Mouse (Mus musculus): ENCODE measurements around the gene Gpr68.

Gpr68 gene

DNA sequence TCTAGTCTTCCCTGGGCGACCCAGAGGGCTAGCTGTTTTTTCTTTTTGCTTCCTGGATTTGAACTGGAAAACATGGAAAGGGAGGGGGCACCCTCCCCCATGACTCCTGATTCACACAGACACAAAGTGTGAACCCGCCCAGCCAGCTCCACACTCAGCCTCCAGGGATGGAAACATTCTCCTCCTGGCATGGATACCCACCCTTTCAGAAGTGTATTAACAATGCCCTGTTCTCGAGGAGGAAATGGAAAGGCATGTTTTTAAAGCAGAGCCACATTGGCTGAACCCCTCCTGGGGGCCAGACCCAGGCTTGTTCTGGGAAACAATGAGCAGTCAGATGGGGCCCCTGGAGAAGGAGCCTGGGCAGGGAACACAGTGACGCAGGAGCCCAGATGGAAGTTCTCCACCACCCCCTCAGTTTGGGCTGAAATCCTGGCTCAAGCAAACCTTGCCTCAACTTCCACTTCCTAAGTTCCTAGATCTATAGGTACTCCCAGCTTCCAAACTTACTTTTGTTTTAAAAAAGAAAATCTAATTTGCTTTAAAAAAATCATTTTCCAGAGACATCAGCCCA, 39.9 kb downstream of the Gpr68 start:
- DNase-seq (ENCODE audit: low read depth), result no peak

DNA sequence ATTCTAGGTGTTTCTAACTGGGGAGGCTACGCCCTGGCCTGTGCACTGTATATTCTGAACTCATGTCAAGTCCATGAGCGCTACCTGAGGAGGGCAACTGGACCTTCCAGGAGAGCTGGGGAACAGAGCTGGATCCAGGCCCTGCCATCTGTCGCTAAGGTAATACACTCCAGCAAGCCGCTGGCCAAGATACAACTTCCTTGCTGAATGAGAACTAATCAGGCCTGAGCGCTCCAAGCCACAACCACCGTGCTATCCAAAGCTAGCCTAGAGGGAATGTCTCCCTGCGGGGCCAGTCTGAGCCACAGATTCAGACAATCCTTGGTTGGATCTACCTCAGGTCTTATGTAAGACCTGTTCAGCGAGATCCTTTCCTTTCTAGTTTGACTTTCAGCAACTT, 40.9 kb downstream of the Gpr68 start:
- no peak for DNase-seq (ENCODE audit: low read depth)

DNA sequence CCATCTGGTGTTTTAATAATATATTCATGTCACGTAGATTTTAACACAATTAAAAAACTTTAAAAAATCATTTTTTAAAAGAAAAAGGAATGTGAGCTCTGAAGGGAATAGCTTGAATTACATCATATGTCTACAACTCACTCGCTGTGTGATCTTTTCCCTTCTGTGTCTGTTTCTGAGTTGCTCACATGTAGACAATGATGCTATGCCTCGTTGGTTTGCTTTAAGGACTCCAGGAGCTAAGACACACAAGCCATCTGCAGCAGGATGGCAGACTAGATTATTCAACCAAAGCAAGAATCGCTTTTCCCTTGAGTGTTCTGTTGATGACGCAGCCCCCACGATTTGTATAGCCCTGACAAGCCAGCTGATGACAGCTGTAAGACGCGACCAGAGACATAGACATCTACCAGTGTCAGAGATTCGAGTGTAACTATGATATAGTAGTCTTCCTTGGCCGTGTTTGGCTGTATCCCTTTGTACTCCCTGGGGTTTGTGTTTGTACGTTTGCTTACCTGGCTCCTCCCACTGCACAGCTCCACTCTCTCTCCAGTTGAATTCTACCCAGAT, 42.4 kb downstream of the Gpr68 start:
- no peak for DNase-seq (ENCODE audit: low read depth)

DNA sequence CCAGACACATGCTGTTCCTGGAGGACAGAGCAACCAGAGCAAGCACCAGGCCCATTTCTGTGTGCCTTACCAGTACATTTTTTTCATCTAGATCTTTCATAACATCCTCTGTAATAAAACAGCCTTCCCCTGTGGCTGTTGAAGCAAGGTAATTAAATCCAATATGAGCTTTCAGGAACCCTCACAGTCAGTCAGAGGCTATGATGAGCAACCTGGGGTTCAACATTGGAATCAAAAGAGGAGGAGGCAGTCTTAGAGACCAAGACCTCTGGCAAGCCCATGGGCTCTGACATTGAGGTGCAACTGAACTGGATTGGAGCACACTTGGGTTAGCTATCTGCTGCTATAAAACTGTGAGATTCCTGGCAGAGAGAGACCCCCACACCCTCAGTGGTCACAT, 42.9 kb downstream of the Gpr68 start:
- no peak for DNase-seq (ENCODE audit: low read depth)

DNA sequence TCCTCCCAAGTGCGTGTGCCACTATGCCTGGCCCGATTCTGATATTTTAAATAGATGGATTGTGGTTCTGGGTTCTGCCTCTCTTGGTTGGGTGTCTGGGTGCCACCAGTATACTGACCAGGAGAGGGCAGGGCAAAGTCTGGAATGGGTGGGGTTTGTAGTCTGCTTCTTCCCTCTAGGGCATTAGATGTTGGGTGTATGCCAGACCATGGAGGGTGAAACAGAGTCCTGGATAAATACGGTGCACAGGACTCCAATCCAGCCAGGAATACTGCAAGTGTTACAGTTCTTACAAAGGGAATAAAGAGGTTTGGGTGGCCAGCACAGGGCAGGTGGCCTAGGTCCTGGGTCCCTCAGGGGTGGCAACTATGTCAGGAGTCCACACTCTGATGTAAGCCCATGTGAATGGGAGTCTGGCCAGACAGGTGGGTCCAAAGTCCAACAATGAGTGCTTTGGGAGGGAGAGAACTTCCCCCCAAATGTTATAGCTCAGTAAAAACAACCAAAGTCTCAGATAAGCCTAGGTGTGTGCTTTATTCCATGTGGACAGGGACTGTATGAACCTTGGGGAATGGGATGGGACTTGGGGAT, 45.0 kb downstream of the Gpr68 start:
- no peak for DNase-seq (ENCODE audit: low read depth)

DNA sequence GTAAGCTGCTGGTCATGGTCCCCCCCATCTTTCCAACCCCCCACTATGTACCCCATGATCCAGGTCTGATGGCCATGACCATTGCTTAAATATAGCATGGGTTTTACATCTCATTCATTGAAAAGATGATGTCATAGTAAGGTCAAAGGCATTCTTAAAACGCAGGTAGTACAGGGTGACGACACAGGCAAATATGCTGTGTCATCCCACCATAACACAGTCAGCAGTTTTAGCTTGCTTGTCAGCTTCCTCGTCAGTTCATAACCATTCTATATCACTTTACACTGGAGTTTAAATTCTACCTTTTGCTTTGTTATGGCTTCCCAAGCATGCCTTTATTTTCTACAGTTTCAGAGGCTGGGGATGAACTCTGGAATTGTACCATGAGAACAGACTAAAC, 45.7 kb downstream of the Gpr68 start:
- no peak for DNase-seq (ENCODE audit: low read depth)

DNA sequence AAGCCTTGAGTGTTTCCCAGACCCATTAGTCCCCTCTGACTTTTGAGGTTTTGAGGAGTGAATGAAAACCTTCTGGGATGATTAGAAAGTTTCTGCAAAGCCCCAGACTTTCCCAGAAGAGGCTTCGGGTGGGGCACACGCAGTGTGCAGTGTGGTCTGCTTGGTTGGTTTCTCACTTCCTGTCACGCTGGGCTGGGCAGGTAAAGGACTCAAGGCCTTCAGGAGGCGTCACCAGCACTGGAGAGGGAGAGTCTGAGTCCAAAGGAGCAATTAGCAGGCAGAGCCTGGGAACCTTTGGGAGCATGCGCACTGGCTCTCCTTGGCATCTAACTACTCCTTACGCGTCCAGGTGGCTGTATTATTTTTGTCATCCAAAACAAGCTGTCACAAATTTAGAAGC, 50.2 kb downstream of the Gpr68 start:
- DNase-seq (ENCODE audit: low read depth), result no peak

DNA sequence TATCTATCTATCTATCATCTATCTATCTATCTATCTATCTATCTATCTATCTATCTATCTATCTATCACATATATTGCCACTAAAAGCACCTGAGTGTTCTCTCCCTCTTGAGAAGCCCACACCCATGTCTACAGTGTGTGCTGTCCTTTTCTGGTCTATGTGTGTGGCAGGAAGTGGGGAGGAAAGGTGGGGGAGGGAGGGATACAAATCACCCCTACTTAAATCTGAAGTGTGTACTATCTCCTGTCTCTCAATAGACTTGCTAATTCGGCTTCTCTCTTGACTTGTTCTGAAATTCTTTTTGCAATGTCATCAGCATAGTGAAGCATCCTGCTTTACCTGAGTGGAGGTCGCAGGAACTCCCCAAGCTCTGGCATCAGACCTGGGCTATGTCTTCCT, 51.7 kb downstream of the Gpr68 start:
- no peak for DNase-seq (ENCODE audit: low read depth)

DNA sequence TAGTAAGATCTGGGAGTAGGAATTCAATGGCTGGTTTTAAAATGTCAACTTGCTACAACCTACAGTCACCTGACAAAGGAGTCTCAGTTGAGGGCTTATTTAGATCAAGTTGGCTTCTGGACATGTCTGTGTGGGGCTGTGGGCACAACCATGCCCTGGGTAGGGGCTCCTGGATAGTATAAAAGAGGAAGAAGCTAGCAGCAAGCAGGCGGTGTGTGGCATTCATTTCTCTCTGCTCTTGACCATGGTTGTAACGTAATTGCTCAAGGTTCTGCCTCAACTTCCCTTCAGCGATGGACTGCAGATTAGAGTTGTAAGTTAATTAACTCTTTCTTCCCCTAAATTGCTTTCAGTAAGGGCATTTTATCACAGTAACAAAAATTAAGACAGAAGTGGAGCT, 55.6 kb downstream of the Gpr68 start:
- DNase-seq (ENCODE audit: low read depth), result no peak

DNA sequence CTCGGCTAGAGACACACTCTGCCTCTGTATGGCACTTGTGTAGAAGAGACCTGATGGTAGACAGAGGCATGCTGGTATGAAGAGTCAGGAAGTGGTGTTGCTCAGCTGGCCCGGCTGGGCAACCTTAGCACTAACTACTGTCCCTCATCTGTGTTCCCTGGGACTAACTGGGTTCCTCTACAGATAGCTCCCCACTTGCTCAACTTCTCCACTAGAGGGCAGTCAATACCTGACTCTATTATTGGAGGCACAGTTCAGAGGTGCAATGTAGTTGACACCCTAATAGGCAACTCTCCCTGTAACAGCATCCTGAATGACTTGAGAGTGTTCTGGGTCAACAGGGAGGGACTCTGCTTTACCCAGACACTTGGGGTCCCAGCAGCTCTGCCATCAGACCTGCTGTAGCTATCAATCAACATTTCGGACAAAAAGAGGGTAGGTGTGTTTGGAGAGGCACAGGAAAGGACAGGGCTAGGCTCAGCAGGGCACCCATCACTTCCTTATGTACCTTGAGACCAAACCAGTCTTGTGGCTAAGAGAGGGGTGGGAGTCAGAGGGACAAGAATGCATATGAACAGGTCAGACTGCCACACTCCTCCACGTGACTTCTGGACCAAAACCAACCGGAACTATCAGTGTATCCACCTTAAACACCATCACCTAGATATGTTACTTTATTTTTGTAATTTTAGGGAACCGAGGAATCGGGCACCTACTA, 58.4 kb downstream of the Gpr68 start:
- DNase-seq (ENCODE audit: low read depth), result peak; percentile 40

DNA sequence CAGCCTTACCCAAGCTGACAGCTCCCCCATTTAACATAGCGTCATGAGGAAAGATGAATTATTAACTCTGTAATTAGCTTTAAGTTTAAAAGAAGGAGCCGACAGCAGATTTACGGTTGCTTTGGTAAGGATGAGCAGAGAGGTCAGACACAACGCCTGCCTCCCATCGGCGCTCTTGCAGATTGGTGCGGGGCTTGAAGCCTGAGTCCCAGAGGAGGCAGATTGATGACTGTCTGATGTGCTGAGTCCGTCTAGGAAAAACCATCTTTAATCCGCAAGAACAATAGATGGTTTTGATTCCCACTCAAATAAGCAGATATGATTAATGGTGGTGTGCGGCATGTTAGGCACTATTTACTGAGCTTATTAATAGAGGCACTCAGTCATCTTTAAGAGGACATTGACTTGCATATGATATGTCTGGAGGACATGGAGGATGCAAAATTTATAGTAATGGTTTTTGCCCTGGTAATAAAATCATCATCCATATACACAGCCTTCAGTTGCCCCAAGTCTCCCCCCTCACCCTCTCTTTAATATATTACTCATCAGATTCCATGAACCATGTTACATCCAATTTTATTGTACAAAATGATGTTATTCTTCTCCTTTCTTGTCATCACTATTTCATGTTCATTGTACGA, 60.4 kb downstream of the Gpr68 start:
- DNase-seq (ENCODE audit: low read depth), result no peak

DNA sequence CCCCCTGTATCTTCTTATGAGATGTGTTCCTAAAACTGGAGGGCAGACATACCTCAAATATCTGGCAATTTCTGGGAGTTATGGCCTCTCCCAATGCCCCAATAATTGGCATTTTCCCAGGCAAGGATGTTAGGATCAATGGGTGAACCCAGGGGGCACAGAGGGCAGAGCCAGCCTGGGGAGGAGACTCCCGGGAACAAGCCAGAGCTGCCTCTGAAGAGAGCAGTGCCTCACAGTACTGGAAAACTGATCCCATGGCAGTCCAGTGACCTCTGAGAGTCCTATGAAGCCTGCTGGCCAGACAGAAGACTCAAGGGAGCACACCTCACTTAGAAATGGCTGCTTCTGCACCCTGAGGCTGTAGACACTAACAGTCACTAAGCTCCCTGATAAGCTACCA, 61.4 kb downstream of the Gpr68 start:
- no peak for DNase-seq (ENCODE audit: low read depth)

DNA sequence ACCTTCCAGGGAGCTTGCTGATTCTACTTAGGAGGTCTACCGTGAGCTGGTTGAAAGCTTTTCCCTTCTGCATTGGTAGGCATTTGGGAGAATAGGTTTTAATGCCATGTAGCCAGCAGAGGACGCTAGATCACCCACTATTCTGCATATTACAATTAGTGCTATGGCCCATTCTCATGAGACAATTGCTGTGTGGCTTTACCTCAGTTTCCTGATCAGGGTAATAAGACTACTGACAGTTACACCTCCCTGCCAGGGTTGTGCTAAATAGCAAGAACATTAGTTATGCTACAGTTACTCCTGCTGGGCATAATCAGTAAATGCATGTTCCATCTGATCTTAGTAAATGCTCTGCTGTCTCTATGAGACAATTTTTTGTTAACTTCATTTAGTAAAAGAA, 62.2 kb downstream of the Gpr68 start:
- DNase-seq (ENCODE audit: low read depth), result no peak

DNA sequence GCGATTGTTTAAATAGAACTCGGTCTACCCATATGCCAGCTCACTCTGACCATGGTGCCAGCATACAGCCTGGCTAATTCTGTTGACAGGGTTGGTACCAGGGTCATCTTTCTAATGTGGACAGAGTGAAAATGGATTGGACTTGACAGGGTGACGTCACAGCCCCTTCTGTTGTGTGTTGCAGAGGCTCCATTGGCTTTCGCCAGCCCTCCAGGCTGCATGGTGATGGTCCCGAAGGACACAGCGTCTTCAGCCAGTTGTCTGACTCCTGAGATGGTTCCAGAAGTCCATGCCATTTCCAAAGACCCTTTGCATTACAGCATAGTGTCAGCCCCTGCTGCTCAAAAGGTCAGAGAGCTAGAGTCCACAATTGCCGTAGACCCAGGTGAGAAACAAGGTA, 63.5 kb downstream of the Gpr68 start:
- DNase-seq (ENCODE audit: low read depth), result no peak

DNA sequence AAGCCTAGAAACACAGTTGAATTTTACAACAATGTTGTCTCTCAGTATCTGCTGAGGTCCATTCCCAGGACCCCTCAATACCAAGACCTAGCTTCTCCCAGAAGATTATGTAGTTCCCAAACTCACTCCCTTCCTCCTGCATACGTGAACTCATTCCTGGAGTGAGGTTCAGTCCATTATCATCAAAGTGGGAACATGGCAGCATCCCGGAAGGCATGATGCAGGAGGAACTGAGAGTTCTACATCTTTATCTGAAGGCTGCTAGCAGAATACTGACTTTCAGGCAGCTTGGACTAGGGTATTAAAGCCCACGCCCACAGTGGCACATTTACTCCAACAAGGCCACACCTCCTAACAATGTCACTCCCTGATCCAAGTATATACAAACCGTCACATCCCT, 64.8 kb downstream of the Gpr68 start:
- no peak for DNase-seq (ENCODE audit: low read depth)

DNA sequence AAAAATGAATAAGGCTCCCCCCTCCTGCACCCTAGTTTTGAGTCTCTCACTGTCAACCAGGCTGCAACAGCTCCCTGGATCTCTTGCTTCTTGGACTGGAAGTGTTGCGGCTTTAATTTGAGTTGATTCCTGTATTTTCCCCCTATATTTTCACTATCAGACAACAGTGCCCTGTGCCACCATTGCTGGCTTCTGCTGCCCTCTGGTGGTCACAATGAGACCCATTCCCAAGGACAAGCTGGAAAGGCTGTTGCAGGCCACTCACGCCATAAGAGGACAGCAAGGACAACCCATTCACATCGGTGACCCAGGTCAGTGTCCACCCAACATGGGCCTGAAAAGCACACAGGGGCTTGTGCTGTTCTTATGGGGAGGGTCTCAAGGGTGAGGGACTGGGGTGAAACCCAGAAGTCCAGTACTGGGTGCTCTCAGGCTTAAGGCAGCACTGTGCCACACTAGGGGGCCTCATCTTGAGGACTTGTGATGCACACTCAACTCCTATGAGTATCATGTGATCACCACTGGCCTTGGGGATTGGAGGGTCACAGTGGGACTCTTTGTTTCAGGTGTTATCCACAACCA, 66.7 kb downstream of the Gpr68 start:
- peak; percentile 74 for DNase-seq (ENCODE audit: low read depth)

DNA sequence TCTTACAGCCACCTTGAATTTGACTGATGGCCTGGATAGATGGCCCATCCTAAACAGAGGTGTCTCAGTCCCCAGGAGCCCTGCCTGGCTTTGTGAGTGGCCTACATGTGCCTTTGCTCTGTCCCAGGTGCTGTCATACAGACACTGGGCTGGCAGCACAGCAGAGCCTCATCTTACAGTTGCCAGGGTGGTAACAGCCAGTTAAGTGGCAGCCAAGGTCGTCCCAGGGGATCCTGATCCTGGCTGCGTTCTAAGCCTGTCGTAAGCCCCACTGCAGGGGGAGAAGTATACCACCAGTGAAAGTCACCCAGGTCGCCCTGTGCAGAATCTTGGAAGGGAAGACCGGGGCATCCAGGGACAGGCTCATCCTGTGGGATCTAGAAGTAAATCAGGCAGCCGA, 68.1 kb downstream of the Gpr68 start:
- DNase-seq (ENCODE audit: low read depth), result no peak

DNA sequence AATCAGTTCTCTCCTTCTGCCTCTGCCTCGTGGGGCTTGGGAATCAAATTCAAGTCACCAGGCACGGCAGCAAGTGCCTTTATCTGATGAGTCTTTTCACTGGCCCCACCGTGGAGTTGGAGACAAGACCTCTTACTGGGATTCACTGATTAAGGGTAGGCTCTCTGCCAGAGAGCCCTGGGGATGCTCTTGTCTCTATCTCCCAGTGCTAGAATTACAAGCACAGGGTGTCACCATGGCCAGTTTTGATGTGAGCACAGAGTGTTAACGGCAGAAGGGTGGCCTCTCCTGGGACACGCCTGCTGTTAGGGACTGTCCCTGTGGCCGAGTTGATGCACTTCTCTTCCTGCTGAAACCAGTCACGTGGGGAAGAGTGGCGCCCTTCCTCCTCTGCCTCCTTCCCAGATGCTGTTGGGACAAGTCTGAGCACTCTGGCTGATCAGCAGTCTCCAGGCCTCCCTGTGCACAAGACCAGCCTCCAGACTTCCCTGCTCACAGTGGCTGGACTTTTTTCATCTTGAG, 68.9 kb downstream of the Gpr68 start:
- DNase-seq (ENCODE audit: low read depth), result no peak

DNA sequence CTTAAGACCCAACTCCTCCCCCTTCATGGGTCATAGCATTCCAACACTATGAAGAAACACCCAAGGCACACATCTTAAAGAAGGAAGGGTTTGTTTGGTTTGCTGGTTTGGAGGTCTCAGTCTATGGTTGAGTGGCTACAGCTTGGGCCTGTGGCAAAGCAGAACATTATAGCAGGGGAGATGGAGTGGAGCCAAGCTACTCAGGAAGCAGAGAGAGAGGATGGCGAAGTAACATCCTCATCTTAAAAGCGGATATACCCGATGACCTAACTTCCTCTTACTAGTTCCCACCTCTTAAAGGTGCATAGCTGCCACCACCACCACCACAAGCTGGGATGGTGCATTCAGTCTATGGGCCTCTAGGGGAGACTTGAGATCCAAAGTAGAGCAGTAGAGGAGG, 70.8 kb downstream of the Gpr68 start:
- no peak for DNase-seq (ENCODE audit: low read depth)

DNA sequence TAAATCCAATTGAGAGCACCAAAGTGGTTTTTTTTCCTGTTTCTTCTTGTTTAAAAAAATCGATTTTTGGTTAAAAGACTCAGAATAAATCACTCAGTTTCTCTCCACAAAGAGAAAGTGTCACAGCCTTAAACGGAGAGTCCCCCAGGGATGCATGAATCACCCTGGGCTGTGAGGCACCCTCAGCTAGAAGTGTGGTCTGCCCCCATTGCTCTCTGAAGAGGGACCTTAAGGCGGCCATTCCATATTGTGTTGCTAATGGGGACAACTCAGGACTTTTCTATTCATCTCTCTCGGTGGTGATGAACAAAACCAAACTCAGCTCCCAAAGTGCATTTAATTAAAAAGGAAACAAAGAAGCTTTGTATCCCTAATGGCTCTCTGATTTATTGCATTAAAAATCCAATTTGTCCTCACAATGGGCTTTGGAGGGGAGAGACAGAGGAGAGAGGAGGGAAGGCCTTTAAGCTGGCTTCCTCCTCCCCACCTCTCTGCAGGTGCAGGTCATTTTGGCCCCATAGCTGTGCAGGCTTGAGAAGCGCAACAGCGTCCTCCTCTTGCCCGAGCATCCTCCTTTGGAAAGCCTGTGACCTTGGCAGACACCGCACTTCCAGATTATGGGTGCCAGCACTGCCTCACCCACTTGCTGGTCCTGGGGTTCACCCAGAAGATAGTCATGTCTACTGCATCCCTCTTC, 76.2 kb downstream of the Gpr68 start:
- DNase-seq (ENCODE audit: low read depth), result no peak

DNA sequence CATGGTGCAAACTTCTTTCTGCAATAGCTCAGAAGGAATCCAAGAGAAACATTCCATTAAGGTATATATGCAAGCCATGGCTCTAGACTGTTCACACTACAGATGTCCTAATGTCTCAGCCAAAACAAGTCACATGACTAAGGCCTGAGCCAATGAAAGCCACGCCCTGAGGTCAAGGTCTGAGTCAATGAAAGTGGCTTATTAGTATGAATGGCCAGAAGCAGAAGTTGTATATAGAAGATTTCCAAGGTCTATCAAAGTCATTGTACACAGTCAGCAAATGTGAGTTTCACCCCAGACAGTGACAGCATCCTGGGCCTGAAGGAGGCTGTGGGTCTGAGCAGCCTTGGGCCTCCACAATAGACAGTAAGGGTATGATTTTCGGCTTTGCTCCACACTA, 77.0 kb downstream of the Gpr68 start:
- DNase-seq (ENCODE audit: low read depth), result no peak

Data from c-Kit-positive CD71-negative TER-119-negative erythroid progenitor cells, embryonic 14.5 days (primary cell).